Mouse (Mus musculus): ENCODE results near the gene Gm44579.

Gene Gm44579

DNA sequence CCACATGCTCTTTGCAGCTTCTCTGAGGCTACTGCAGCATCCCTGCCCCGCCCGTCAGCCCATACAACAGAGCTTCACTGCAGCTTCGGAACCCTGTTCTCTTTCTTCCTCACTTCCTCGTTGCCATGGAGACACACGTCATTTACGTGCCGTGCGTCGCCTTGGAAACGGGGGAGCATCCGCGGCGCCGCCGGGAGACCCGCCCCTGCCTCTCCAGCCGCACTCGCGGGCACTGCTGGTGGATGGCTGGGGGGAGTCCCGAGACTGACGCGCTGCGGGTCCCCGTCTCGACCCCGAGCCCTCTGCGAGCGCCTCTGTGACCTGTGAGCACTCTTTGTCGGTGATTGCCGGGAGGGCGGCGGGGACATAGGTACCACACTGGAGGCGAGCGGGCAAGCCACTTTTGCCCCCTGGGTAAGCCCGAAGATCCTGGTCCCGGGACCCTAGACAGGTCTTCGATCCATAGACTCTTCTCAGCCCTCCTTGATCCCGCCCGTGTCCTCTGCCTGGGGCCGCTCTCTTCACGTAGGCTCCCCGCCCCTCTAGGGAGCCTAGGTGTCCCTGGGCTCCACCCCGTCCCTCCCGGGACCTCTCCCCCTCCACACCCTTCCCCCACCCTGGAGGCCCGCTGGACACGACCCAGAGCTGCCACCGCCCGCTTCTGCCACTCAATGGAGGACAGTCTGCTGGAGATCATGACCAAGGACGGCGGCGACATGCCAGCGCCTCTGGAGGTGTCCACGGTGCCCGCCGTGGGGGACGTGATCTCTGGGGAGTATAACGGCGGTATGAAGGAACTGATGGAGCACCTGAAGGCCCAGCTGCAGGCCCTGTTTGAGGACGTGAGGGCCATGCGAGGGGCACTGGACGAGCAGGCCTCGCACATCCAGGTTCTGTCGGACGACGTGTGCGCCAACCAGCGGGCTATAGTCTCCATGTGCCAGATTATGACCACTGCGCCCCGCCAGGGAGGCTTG is 52.8 kb downstream of the Gm44579 start:
- no peak for DNase-seq (ENCODE audit: low spot score)

GRCm38 (mm10) chr15:98166963-98167644 is 53.7 kb downstream of the Gm44579 start, which contains the start of gene Ccdc184:
TSS of gene Ccdc184 (plus strand) at chr15:98167158.
- no peak for DNase-seq (ENCODE audit: low spot score)

DNA sequence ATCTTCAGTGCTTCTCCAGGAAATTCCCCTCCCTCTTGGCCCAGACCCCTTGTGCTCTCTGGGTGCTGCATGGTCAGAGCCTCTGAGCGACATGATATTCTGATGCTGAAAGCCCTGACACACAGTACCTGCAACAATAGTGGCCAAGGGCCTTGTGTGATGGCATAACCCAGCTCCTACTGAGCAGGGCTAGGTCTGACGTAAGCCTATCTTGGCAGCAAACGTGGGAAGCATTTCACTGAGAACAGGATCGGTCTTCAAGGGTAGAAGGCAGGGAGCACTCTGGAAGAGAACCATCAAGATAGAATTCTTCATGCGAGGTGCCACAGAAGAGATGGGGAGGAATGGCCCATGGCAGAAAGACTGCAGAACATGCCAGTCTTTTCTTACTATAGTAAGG is 55.3 kb downstream of the Gm44579 start, which contains the start of gene Asb8:
Asb8 (minus strand) TSS at position 101 of the 400 bp plus-strand sequence.
- no peak for DNase-seq (ENCODE audit: low spot score)

- no peak for DNase-seq (ENCODE audit: low spot score)
These were observed 58.2 kb downstream of the Gm44579 start for GRCm38 (mm10) chr15:98162561-98162960.

DNA sequence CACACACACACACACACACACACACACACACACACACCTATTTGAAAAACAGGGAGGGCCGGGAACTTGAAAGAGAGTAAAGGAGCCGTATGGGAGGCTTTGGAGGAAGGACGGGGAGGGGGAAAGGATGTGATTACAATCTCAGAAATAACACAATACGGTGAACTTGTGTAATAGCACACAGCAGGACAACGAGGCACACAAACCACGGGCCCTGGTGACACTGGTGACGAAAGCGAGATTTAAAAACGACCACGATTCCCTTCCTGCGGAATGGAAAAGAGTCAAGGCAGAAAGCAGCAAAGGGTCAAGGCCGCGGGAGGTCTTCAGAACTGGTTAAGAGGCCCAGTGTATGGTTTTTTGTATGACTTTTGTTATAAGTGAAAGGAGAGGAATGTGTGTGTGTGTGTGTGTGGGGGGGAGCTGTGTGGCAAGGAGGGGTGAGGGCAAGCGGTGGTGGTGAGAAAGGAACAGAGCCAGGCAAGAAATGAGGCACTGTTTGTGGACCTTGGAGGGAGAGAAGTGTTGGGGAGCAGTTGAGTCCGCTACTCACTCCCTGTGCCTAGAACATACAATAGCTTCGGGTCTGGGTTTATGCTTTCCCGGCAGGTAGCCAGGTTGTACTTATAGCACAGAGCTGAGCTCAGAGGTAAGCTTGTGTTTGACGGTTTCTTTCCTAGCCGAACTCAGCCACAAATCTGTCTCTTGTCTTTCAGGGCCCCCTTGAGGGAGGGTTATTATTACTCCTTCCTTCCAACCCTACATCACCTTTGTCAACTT is 59.6 kb downstream of the Gm44579 start:
- no peak for DNase-seq (ENCODE audit: low spot score)

- DNase-seq (ENCODE audit: low spot score) = no peak
These were observed 63.5 kb downstream of the Gm44579 start for GRCm38 (mm10) chr15:98157253-98157652.

DNA sequence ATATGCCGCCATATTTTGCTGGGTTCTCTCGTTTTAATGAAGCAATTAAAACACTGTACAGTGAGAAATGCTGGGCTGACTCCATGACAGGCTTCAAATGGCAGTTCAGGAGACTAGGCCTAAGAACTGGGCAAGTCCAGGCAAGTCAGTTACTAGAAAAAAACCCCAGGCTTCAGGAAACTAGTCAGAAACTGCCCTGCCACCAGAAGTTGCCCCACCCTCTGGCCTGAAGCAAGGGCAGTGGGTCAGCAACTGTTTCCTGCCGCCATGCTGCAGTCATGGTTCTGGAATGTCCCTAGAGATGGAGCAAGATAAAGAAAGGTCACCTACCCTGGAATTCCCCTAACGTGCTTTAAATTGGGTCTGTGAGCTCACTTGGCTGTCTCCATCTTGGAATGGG is 64.8 kb downstream of the Gm44579 start:
- DNase-seq (ENCODE audit: low spot score) = no peak

DNA sequence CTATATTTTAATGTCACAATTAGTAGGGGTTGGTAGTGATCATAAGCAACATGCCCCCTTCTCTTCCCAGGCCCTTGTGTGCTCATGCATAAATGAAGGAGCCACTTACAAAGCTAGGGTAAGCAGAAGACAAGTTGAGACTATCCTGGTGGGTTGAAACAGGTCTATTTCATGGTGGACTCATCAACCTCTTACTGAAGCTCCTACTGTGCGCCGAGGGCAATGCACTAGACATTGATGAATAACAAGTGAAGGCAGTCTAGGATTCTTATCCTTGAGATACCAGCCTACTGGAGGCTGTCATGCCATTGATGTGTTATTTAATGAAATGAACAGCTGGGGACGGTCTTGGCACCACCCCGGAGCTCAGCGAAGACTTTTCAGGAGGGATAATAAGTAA is 65.5 kb downstream of the Gm44579 start:
- no peak for DNase-seq (ENCODE audit: low spot score)

- DNase-seq (ENCODE audit: low spot score) = no peak
These were observed 66.1 kb downstream of the Gm44579 start for GRCm38 (mm10) chr15:98154631-98155030.

- DNase-seq (ENCODE audit: low spot score) = no peak
These were observed 66.6 kb downstream of the Gm44579 start for GRCm38 (mm10) chr15:98154146-98154545.

DNA sequence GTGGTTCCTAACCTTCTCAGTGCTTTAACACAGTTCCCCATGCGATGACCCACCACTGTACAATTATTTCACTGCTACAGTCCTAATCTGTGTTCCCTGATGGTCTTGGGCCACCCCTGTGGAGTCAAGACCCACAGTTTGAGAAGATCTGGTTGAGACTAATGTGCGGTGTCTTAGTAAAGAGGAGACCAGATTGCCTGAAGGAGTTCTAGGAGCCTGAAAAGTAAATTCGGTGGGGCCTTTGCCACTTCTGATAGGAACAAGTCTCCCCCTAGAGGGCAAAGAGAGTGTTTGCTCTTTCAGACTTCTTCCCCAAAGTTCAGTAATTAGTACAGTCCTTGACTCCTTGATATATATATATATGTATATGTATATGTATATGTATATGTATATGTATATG is 67.2 kb downstream of the Gm44579 start:
- DNase-seq (ENCODE audit: low spot score) = no peak

GRCm38 (mm10) chr15:98152916-98153315 is 67.9 kb downstream of the Gm44579 start:
- DNase-seq (ENCODE audit: low spot score) = no peak

DNA sequence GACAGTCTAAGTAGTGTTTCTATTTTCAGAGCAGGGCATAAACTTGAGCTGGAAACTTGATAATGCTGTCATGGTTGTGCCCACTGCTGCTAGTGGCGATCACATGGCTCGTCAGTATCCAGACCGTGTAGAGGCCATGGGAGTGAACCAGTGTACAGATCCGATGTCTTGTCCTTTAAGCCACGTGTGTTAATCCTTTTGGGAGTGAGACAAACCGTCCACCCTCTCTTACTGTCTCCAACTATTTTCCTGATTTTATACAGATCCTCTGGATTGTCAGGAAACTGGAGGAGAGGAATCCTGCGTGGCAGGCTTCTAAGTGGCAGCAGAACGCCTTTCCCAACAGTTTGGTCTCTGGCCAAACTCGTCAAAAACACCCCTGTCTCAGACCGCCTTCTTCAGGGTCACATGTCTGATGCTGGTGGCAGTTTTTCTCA is 71.6 kb downstream of the Gm44579 start:
- DNase-seq (ENCODE audit: low spot score) = no peak

DNA sequence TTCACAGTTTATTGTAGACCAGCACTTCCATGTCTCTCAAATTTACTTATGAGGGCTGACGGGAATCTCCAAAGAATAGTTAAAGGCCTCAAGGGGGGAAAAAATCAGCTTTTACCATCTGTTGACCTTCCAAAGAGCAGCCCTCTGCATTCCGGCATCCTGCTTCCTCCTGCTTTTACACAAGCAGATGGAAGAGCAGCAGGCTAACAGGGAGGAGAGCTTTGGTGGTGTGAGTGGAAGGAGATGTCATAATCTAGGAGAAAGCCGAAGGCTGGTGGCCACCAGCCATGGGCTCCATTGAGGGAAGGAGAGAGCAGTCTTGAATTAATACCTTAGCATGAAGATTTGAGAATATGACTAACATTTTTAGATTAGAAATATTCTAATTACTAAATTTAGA is 72.4 kb downstream of the Gm44579 start:
- no peak for DNase-seq (ENCODE audit: low spot score)

DNA sequence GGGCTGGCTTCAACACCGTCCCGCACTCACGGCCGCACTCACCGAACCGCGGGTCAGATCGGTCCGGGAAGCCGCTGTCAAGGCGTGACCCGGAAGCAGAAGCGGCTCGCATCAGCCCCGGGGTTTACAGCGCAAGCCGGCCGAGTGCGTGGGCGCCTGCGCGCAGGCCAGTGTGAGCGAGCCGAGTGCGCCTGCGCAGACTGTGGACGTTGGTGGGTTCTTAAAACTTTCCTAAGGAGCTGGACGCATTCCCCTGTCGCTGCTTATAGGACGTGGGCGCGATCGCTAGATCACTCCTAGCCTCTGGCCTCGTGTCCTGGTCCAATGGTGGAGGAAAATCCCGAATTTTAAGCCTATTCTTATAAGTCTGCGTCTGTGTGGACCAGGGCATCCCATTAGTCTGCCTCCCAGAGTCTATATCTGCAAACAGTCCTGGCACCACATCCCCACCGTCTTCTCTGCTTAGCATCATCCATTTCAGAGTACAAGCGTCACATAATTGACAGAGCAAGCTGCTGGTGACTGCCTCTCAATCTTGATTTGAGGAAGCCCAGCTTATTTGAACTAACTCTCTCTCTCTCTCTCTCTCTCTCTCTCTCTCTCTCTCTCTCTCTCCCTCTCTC is 75.1 kb downstream of the Gm44579 start:
- peak; percentile 74 for DNase-seq (ENCODE audit: low spot score)

- no peak for DNase-seq (ENCODE audit: low spot score)
These were observed 75.8 kb downstream of the Gm44579 start for GRCm38 (mm10) chr15:98144861-98145507.

GRCm38 (mm10) chr15:98142515-98142914 is 78.3 kb downstream of the Gm44579 start:
- no peak for DNase-seq (ENCODE audit: low spot score)

- no peak for DNase-seq (ENCODE audit: low spot score)
These were observed 80.0 kb downstream of the Gm44579 start for GRCm38 (mm10) chr15:98140809-98141208.

GRCm38 (mm10) chr15:98139763-98140162 is 81.0 kb downstream of the Gm44579 start:
- no peak for DNase-seq (ENCODE audit: low spot score)

- DNase-seq (ENCODE audit: low spot score) = no peak
These were observed 83.9 kb downstream of the Gm44579 start for GRCm38 (mm10) chr15:98136871-98137270.

All from ovary, postnatal 10 days (tissue).